Mouse (Mus musculus) brain, embryonic 14.5 days (tissue): Measurements from ENCODE around the gene Uevld. TPM values are rescaled to one million over a fixed set of nuclear protein-coding genes. Genes with fewer than 3 reads are reported as not detected.
"Not testable (repeated sequence)": the region's sequence is repeated elsewhere in the genome, so short reads cannot be mapped to it uniquely, and the experiment has no call there.

Experiments used
- DNase-seq: peaks from one replicate; pipeline ENCODE4 v3.0.0-alpha.2; 2011; ENCODE audit warnings: low read depth
- CTCF ChIP-seq: fragments of 200-500 bp; IDR thresholded peaks from 2 replicates; pipeline ENCODE4 v1.5.1; 2012; ENCODE audit warnings: inconsistent platforms, mild to moderate bottlenecking, moderate library complexity, borderline replicate concordance; ENCODE audit not compliant: insufficient read depth, insufficient read length; ENCODE audit errors: extremely low read depth
- POLR2A ChIP-seq: fragments of 200-500 bp; IDR thresholded peaks from 2 replicates; pipeline ENCODE4 v1.6.1; 2012; ENCODE audit warnings: mild to moderate bottlenecking, inconsistent platforms, borderline replicate concordance; ENCODE audit not compliant: poor library complexity, insufficient read depth, insufficient read length, severe bottlenecking; ENCODE audit errors: extremely low read depth
- polyA plus RNA-seq: library from polyadenylated mRNA; depleted of rRNA; stranded (reverse); fragments of >200 nt; gene quantifications from 2 replicates; pipeline ENCODE4 v1.2.3, GENCODE M21; 2012

Gene Uevld
- polyA plus RNA-seq, 1 experiment = 6.5 TPM

DNA sequence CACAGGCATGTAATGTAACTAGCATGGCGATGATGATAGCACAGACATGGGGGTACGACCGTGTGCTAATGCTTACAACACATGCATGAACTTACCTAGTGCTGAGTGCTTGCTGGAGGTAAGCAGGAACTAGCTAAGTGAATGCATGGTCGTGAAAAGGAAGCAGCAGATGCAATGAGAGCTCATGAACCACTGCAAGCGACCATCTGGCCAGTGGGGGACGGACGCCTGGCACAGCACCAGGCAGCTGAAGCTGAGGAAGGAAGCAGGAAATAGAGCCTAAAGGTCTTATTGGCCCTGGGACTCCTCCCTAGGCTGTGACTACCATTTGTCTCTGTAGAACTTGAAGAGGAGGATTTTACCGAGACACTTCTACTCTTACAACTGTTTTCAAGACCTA is 23.5 kb downstream of the Uevld start:
- TF ChIP-seq POLR2A = no peak
- TF ChIP-seq CTCF = no peak

DNA sequence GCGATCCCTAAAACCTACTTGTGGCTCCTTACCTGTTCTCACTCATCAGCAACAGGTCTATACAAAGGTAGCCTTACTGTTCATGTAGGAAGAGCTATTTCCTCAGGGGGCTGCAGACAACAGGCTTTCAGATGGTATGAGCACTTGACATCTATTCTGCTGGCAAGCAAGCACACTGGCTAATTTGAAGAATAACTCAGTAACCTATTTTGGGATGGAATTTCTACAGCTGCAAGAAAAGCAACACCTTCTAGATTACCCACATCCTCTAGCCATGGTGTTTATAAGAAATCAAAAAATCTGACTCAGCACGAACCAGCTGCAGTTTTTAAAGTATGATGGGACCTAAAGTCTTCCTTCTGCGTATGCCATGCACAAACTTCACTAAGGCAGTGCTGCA is 27.0 kb downstream of the Uevld start:
- TF ChIP-seq POLR2A (no peak), CTCF (no peak)
- no peak for DNase-seq

More for the DNA sequence above, 23.5 kb downstream of the Uevld start:
- no peak for DNase-seq

- DNase-seq = no peak
- TF ChIP-seq POLR2A (no peak), CTCF (no peak)
Observed at GRCm38 (mm10) chr7:46928291-46928690, 30.0 kb downstream of the Uevld start.

DNA sequence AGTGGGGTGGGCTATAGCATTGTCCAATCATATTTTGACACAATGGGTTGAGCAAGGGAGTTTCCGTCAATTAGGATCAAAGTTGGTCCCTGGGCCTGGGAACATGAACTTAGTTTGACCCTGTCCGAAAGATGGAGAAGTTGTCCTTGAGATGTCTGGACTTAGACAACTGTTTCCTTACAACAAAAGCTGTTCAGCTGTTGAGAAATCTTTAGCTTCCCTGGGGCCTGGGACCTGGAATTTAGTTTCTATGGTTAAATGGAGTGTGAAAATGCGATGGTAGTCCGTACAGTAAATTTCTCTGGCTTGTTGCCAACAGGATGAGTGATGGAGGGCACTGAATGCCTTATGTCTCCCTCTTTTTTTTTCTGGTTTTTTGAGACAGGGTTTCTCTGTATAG is 36.3 kb downstream of the Uevld start:
- no peak for DNase-seq
- TF ChIP-seq POLR2A (no peak), CTCF (no peak)

DNA sequence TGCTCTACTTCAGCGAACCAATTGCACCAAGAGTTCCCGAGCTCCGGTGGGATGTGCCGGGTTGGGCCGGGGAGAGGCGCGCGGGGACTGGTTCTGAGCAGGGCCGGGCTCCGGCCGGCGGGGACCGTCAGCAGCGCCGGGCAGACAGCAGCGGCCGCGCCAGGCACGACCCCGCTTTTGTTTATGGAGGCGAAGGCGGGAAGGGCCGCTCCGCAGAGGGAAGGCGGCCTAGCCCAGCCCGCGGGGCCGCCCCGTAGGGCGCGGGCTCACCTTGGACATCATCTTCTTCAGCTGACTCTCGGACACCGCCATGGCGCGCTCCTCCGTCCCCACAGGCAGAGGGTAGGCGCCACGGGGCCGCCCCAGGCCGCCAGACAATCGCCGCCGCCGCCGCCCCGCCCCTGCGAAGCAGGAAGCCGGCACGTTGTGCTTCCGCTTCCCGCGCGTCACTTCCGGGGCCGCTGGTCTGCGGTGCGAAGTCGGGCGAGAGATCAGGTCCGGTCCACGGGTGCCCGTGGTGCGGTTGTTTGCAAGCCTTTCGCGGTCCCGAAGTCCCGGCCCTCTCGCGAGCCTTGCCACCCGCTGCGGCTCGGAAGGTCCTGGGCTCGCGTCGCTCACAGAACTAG is 38.7 kb downstream of the Uevld start, which contains the start of gene Tsg101:
TSS of gene Tsg101 (minus strand) at position 419 of the 626 bp plus-strand sequence.
- peak; percentile 96 for DNase-seq
- TF ChIP-seq CTCF = 0 out of 2 replicates have a peak, but pooled peaks have one; percentile 9
- TF ChIP-seq POLR2A = peak; percentile 94

DNA sequence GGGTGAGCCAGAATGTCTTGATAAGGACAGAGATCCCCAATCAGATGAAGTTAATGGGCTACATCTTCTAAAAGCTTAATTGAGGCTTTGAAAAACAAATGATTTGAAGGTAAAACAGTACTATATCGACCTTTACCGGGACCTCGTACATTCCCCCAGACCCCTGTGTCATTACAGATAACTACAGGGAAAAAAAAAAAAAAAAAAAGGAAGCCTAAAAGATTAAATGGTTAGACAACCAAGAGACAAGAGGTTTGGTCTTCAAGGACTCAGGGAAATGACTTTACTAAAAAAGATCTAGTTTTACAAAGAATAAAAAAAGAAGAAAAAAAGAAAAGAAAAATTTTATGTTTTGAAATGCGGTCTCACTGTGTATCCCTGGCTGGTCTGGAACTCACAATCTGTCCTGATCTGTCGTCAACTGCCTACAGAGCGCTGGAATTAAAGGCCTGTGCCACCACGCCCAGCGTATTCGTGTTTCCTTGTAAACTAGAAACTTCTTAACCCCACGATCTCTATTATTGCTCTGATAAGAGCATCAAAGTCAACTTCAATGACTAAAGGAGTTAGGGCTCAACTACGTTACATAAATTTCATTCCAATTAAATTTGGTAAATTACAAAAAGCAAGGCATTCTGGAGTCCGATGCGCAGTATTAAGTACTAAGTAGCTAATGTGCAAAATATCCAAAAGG is 39.5 kb downstream of the Uevld start:
- DNase-seq = peak; percentile 53

DNA sequence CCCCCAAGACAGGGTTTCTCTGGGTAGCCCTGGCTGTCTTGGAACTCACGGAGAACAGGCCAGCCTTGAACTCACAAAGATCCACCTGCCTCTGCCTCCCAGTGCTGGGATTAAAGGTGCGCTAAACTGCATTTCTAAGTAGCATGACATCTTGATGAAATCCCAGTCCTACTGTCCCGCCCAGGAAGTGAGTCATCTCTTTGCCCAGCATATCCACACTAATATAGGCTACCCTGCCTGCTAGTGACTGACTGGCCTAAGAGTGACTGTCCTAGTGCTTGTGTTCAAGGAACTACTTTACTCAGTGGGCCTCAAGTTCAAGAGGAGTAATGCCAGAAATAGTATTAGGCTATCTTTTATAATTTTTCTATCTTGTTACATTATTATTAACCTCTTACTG is 42.0 kb downstream of the Uevld start:
- DNase-seq = no peak
- TF ChIP-seq POLR2A (no peak), CTCF (no peak)

More for the DNA sequence above, 39.5 kb downstream of the Uevld start:
- no peak for TF ChIP-seq POLR2A
- no peak for TF ChIP-seq CTCF

DNA sequence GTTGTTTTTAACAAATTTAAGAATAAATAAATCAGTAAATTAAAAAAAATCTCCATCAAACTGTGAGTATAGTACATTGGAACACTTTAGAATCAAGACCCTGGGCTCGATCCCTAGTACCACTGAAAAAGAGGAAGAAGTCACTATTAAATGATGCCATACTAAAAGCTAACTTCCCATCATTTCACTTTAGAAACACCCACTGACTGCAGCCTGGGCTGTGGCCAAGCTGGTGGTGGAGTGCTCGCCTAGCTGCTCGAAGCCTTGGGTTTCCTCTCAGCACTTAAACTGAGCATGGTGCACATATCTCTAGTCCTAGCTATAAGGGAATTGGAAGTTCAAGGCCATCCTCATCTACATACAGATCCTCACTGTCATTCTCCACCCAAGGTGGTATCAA is 47.1 kb downstream of the Uevld start:
- no peak for DNase-seq

DNA sequence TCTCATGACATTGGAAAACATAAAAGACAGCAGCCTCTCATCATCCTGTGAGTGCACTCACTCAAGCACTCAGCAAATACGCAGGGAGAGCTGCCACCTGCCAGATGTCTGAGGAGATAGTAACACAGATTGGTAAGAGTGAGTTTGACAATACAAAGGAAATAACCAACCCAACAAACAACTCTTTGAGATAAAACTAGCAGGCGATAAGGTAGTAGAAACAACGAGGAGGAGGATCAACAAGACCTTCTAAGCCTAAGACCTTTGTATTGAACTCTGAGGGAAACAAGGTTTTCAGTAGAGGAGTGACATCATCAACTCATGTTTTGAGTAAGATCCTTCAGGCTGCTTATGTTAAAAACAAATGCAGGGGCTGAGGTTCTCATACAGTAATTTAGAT is 59.0 kb downstream of the Uevld start:
- no peak for DNase-seq
- TF ChIP-seq CTCF = no peak
- TF ChIP-seq POLR2A = no peak

More for the DNA sequence above, 47.1 kb downstream of the Uevld start:
- TF ChIP-seq CTCF (no peak), POLR2A (no peak)

DNA sequence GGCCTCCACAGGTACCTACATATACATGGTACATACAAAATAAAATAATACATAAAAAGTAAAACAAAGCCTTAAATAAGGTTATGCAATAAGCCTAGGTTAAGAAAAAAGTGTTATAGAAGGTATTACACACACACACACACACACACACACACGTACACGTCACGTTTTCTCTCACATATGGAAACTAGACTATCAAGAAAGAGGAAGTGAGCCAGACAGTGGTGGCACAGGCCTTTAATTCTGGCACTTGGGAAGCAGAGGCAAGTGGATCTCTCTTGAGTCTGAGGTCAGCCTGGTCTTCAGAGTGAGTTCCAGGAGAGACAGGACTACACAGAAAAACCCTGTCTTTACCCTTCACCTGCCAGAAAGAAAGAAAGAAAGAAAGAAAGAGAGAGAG is 62.8 kb downstream of the Uevld start:
- no peak for DNase-seq
- no peak for TF ChIP-seq POLR2A
- no peak for TF ChIP-seq CTCF

DNA sequence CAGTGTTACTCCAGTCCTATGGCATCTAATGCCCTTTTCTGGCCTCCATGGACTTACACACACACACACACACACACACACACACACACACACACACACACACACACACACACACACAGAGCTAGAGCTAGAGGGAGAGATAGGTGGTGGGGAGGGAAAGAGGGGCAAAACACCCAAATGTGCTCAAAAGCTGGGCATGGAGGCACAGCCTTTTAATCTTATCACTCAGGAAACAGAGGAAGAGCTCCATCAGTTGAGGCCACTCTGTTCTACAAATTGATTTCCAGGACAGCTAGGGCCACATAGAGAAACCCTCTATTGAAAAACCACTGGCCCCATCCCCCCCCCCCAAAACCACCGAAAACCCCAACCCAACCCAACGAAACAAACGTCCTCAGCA is 75.0 kb downstream of the Uevld start:
- no peak for DNase-seq
- TF ChIP-seq CTCF = no peak
- TF ChIP-seq POLR2A = no peak

DNA sequence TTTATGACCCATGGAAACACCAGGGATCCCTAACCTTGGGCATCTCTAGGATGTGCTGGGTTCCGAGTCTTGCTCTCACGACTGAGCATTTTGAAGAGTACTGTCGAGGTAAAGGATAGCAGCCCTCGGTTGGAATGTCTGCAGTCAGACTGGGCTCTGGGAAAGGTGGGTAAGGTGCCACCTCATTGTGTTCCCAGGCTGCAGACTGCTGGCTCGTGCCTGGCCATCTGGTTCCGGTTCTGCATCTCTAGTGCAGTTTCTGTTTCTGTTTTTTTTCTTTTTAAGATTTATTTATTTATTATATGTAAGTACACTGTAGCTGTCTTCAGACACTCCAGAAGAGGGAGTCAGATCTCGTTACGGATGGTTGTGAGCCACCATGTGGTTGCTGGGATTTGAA is 76.4 kb downstream of the Uevld start:
- DNase-seq = not testable (repeated sequence)
